Mouse (Mus musculus): ENCODE measurements around the gene Gper1.

DNA sequence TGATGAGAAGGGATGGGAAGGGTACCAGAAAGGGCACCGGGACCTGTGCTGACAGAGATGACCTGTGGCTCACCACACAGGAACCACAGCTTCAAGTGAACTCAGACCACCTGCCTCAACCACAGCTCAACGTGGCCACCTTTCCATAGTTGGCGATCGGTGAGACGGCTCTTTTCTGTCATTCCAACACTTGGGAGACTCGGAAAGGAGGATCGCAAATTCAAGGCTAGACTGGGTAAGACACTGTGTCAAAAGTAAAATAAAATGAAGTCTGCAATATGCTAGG, 44.7 kb upstream of the Gper1 start:
- TF ChIP-seq GABPA (IDR thresholded peaks at IDR 0.05; ENCODE audit: low read depth, low read length) (no peak), CTCF (IDR thresholded peaks at IDR 0.05 in 2 of 3, conservative IDR thresholded peaks at IDR 0.05 in 1 of 3; ENCODE audit: control insufficient read depth in 1 of 3, insufficient read depth in 1 of 3, low read depth in 2 of 3, low read length in 3 of 3, poor library complexity in 1 of 3, severe bottlenecking in 1 of 3) (no peak), TAL1 (IDR thresholded peaks at IDR 0.05; ENCODE audit: low read length) (no peak), EP300 (IDR thresholded peaks at IDR 0.05; ENCODE audit: low read depth in 1 of 2, low read length in 2 of 2) (no peak), E2F4 (IDR thresholded peaks at IDR 0.05; ENCODE audit: borderline replicate concordance, low read depth, low read length) (no peak), ZKSCAN1 (IDR thresholded peaks at IDR 0.05; ENCODE audit: low read depth, low read length) (no peak)
